Mouse (Mus musculus) hindbrain, embryonic 14.5 days (tissue): ENCODE measurements around the gene Rasl11b. TPM values are rescaled to one million over a fixed set of nuclear protein-coding genes. Genes with fewer than 3 reads are reported as not detected.

Experiments used
- ATAC-seq: fragments of 200-750 bp; cut with Nextera tagmentation; 2 replicates; pipeline ENCODE4 v1.8.0; 2017; ENCODE audit warnings: moderate number of reproducible peaks, mild to moderate bottlenecking, moderate TSS enrichment, moderate library complexity; ENCODE audit not compliant: low FRiP score
- DNase-seq: peaks from one replicate; pipeline ENCODE4 v3.0.0-alpha.2; 2015; ENCODE audit warnings: low spot score
- H3K27ac ChIP-seq: fragments of 300-500 bp; sonication (generic); 2 replicates; pipeline ENCODE4 v1.5.1; 2014; ENCODE audit warnings: mild to moderate bottlenecking, moderate library complexity
- H3K27me3 ChIP-seq: fragments of 300-500 bp; sonication (generic); 2 replicates; pipeline ENCODE4 v1.6.1; 2014; ENCODE audit warnings: mild to moderate bottlenecking, low read length, mixed read lengths; ENCODE audit not compliant: control insufficient read depth, insufficient read depth
- H3K36me3 ChIP-seq: fragments of 300-500 bp; sonication (generic); replicated peaks from 2 replicates; pipeline ENCODE4 v1.6.1; 2014; ENCODE audit not compliant: control insufficient read depth, insufficient read depth
- H3K4me1 ChIP-seq: fragments of 300-500 bp; sonication (generic); replicated peaks from 2 replicates; pipeline ENCODE4 v1.6.1; 2014; ENCODE audit warnings: antibody characterized with exemption, low read length, mixed read lengths; ENCODE audit not compliant: control insufficient read depth, insufficient read depth
- H3K4me2 ChIP-seq: fragments of 300-500 bp; sonication (generic); replicated peaks from 2 replicates; pipeline ENCODE4 v1.6.1; 2014; ENCODE audit warnings: mild to moderate bottlenecking, moderate library complexity
- H3K4me3 ChIP-seq: fragments of 300-500 bp; sonication (generic); replicated peaks from 2 replicates; pipeline ENCODE4 v1.5.1; 2014; ENCODE audit warnings: mild to moderate bottlenecking, low read length
- H3K9ac ChIP-seq: fragments of 300-500 bp; sonication (generic); 2 replicates; pipeline ENCODE4 v1.6.1; 2014
- H3K9me3 ChIP-seq: fragments of 300-500 bp; sonication (generic); 2 replicates; pipeline ENCODE4 v1.6.1; 2016; ENCODE audit warnings: low read length; ENCODE audit not compliant: control insufficient read depth
- WGBS: fragments of 180-500 bp; shearing (Covaris S2); extraction: QIAGEN DNeasy Blood & Tissue Kit; methylation state at CpG from one replicate; pipeline ENCODE4 v1.1.7; 2014; 5-methylcytosine and 5-hydroxymethylcytosine counted together
- polyA plus RNA-seq: library from polyadenylated mRNA; unstranded; fragments of >200 nt; fragmentation: Nextera tagmentation; extraction: Ambion mirVana; gene quantifications from 2 replicates; pipeline ENCODE4 v1.2.1, GENCODE M21; 2014

Rasl11b gene
- 15.4 and 16.5 TPM in 2 replicates for polyA plus RNA-seq

GRCm38 (mm10) chr5:74194841-74195613 is at the start of gene Rasl11b:
Rasl11b (plus strand) TSS chr5:74195286.
- Histone ChIP-seq H3K4me2 (peak within 1 kb of the TSS; percentile 77), H3K27ac (peak within 1 kb of the TSS; percentile 40; the same call in 1 of the 2 replicates), H3K27me3 (peaks cover 3% of the 10 kb centered on the region; the same call in 1 of the 2 replicates), H3K4me3 (peak within 1 kb of the TSS; percentile 59), H3K36me3 (no peaks in the 10 kb centered on the region), H3K9me3 (no peaks in the 10 kb centered on the region), H3K9ac (peak within 1 kb of the TSS; percentile 67), H3K4me1 (peaks cover 19% of the 10 kb centered on the region; the same call in 1 of the 2 replicates)
- ATAC-seq (peak; percentile 96), DNase-seq (peak; percentile 91)
- WGBS = 0% methylated on average over 69 of the region's 82 CpGs

- H3K4me1 ChIP-seq = no peaks in the 10 kb centered on the region
- H3K9me3 ChIP-seq = no peaks in the 10 kb centered on the region
- WGBS = 89% methylated on average over 10 of the region's 10 CpGs
- no peak overlapping the region for H3K4me3 ChIP-seq
- no peak overlapping the region for H3K27ac ChIP-seq
- no peak overlapping the region for H3K9ac ChIP-seq
- H3K27me3 ChIP-seq = no peaks in the 10 kb centered on the region
- ATAC-seq (no peak), DNase-seq (no peak)
- no peak overlapping the region for H3K4me2 ChIP-seq
- H3K36me3 ChIP-seq = no peaks in the 10 kb centered on the region
Observed at GRCm38 (mm10) chr5:74147631-74148030, 47.5 kb upstream of the Rasl11b start.

GRCm38 (mm10) chr5:74149975-74150374 is 45.1 kb upstream of the Rasl11b start:
- H3K36me3 ChIP-seq = no peaks in the 10 kb centered on the region
- 82% methylated on average over 6 of the region's 6 CpGs for WGBS
- no peak overlapping the region for H3K27ac ChIP-seq
- H3K9ac ChIP-seq = no peak overlapping the region
- H3K9me3 ChIP-seq = no peaks in the 10 kb centered on the region
- H3K27me3 ChIP-seq = no peaks in the 10 kb centered on the region
- H3K4me2 ChIP-seq = no peak overlapping the region
- ATAC-seq (no peak), DNase-seq (no peak)
- H3K4me1 ChIP-seq = no peaks in the 10 kb centered on the region
- no peak overlapping the region for H3K4me3 ChIP-seq

GRCm38 (mm10) chr5:74151774-74152173 is 43.3 kb upstream of the Rasl11b start:
- H3K27me3 ChIP-seq = no peaks in the 10 kb centered on the region
- H3K36me3 ChIP-seq = no peaks in the 10 kb centered on the region
- H3K9ac ChIP-seq = no peak overlapping the region
- no peak overlapping the region for H3K27ac ChIP-seq
- DNase-seq (no peak), ATAC-seq (no peak)
- H3K4me3 ChIP-seq = no peak overlapping the region
- 89% methylated on average over 11 of the region's 11 CpGs for WGBS
- no peaks in the 10 kb centered on the region for H3K4me1 ChIP-seq
- H3K9me3 ChIP-seq = no peaks in the 10 kb centered on the region
- H3K4me2 ChIP-seq = no peak overlapping the region

GRCm38 (mm10) chr5:74155860-74156351 is 39.2 kb upstream of the Rasl11b start:
- no peak for DNase-seq
- Histone ChIP-seq H3K9me3 (no peaks in the 10 kb centered on the region), H3K27ac (no peak overlapping the region), H3K36me3 (no peaks in the 10 kb centered on the region), H3K27me3 (no peaks in the 10 kb centered on the region), H3K9ac (no peak overlapping the region), H3K4me1 (no peaks in the 10 kb centered on the region), H3K4me3 (no peak overlapping the region), H3K4me2 (no peak overlapping the region)
- ATAC-seq = no peak
- 51% methylated on average over 7 of the region's 7 CpGs for WGBS

GRCm38 (mm10) chr5:74158929-74159632 is 36.0 kb upstream of the Rasl11b start:
- DNase-seq (no peak), ATAC-seq (no peak)
- Histone ChIP-seq H3K36me3 (no peaks in the 10 kb centered on the region), H3K4me2 (no peak overlapping the region), H3K9ac (no peak overlapping the region), H3K27ac (no peak overlapping the region), H3K4me3 (no peak overlapping the region), H3K9me3 (no peaks in the 10 kb centered on the region), H3K4me1 (peaks cover 13% of the 10 kb centered on the region), H3K27me3 (no peaks in the 10 kb centered on the region)
- WGBS = 90% methylated on average over 6 of the region's 6 CpGs

- no peak for DNase-seq
- Histone ChIP-seq H3K36me3 (no peaks in the 10 kb centered on the region), H3K27me3 (no peaks in the 10 kb centered on the region), H3K27ac (no peak overlapping the region), H3K4me3 (no peak overlapping the region), H3K9ac (no peak overlapping the region), H3K9me3 (no peaks in the 10 kb centered on the region), H3K4me1 (peaks cover 13% of the 10 kb centered on the region), H3K4me2 (no peak overlapping the region)
- 70% methylated on average over 7 of the region's 7 CpGs for WGBS
- ATAC-seq = no peak
Observed at GRCm38 (mm10) chr5:74159906-74160305, 35.2 kb upstream of the Rasl11b start.

- no peaks in the 10 kb centered on the region for H3K9me3 ChIP-seq
- peaks cover 13% of the 10 kb centered on the region for H3K4me1 ChIP-seq
- H3K27me3 ChIP-seq = no peaks in the 10 kb centered on the region
- ATAC-seq (no peak), DNase-seq (no peak)
- H3K27ac ChIP-seq = no peak overlapping the region
- no peak overlapping the region for H3K4me2 ChIP-seq
- H3K4me3 ChIP-seq = no peak overlapping the region
- no peaks in the 10 kb centered on the region for H3K36me3 ChIP-seq
- H3K9ac ChIP-seq = no peak overlapping the region
- 84% methylated on average over 4 of the region's 4 CpGs for WGBS
Observed at GRCm38 (mm10) chr5:74160349-74160748, 34.7 kb upstream of the Rasl11b start.

GRCm38 (mm10) chr5:74161297-74161926 is 33.7 kb upstream of the Rasl11b start:
- WGBS = 17% methylated on average over 15 of the region's 15 CpGs
- Histone ChIP-seq H3K27ac (no peak overlapping the region), H3K4me2 (peak overlapping the region; percentile 47), H3K27me3 (no peaks in the 10 kb centered on the region), H3K4me1 (peaks cover 13% of the 10 kb centered on the region), H3K4me3 (no peak overlapping the region), H3K9me3 (no peaks in the 10 kb centered on the region), H3K36me3 (no peaks in the 10 kb centered on the region), H3K9ac (peak overlapping the region; percentile 33; the same call in 1 of the 2 replicates)
- ATAC-seq = peak; percentile 60; the same call in 1 of the 2 replicates
- DNase-seq = no peak
